Mouse (Mus musculus) C2C12 (cell line): ENCODE results near the gene Lifr. TPM values are rescaled to one million over a fixed set of nuclear protein-coding genes. Genes with fewer than 3 reads are reported as not detected.

ENCODE experiments used
- H3K27me3 ChIP-seq: one replicate; pipeline ENCODE4 v1.6.1; 2011; ENCODE audit not compliant: control insufficient read depth, insufficient read depth, insufficient read length
- H3K36me3 ChIP-seq: one replicate; pipeline ENCODE4 v1.6.1; 2011; ENCODE audit not compliant: control insufficient read depth, insufficient read depth
- H3K4me3 ChIP-seq: one replicate; pipeline ENCODE4 v1.5.1; 2011; ENCODE audit warnings: mild to moderate bottlenecking, control low read depth; ENCODE audit not compliant: poor library complexity, insufficient read depth, severe bottlenecking
- H3K79me2 ChIP-seq: one replicate; pipeline ENCODE4 v1.6.1; 2011; ENCODE audit not compliant: control insufficient read depth, insufficient read depth
- H3K79me3 ChIP-seq: one replicate; pipeline ENCODE4 v1.6.1; 2011; ENCODE audit warnings: low read depth, control low read depth
- H3ac ChIP-seq: one replicate; pipeline ENCODE3; 2011; ENCODE audit warnings: low read depth; ENCODE audit not compliant: control insufficient read depth, insufficient read length
- CEBPB ChIP-seq: IDR thresholded peaks from one replicate; pipeline ENCODE4 v1.6.1; 2011; ENCODE audit warnings: low read depth, mild to moderate bottlenecking, control low read depth, moderate library complexity
- CTCF ChIP-seq: IDR thresholded peaks from one replicate; pipeline ENCODE4 v1.5.1; 2011; ENCODE audit not compliant: control insufficient read depth, insufficient read depth, insufficient read length
- FOSL1 ChIP-seq: IDR thresholded peaks from one replicate; pipeline ENCODE4 v1.8.0; 2011; ENCODE audit warnings: mild to moderate bottlenecking, low read length; ENCODE audit not compliant: poor library complexity, insufficient read depth, severe bottlenecking
- MAX ChIP-seq: IDR thresholded peaks from one replicate; pipeline ENCODE4 v1.6.1; 2011; ENCODE audit warnings: mild to moderate bottlenecking, control low read depth
- MYOD1 ChIP-seq: IDR thresholded peaks from one replicate; pipeline ENCODE4 v1.6.1; 2011; ENCODE audit warnings: low read depth; ENCODE audit not compliant: control insufficient read depth, insufficient read length
- MYOG ChIP-seq: IDR thresholded peaks from one replicate; pipeline ENCODE4 v1.6.1; 2011; ENCODE audit not compliant: control insufficient read depth, insufficient read length; ENCODE audit errors: extremely low read depth
- USF1 ChIP-seq: IDR thresholded peaks from one replicate; pipeline ENCODE4 v1.6.1; 2011; ENCODE audit warnings: low read depth, mild to moderate bottlenecking, control low read depth, moderate library complexity
- polyA plus RNA-seq: library from polyadenylated mRNA; unstranded; fragments of >200 nt; fragmentation: generic; extraction: Trizol; gene quantifications from one replicate; pipeline ENCODE4 v1.2.1, GENCODE M21; 2012; ENCODE audit warnings: missing spikeins

Gene Lifr
- polyA plus RNA-seq, 1 experiment: 15.2 TPM

DNA sequence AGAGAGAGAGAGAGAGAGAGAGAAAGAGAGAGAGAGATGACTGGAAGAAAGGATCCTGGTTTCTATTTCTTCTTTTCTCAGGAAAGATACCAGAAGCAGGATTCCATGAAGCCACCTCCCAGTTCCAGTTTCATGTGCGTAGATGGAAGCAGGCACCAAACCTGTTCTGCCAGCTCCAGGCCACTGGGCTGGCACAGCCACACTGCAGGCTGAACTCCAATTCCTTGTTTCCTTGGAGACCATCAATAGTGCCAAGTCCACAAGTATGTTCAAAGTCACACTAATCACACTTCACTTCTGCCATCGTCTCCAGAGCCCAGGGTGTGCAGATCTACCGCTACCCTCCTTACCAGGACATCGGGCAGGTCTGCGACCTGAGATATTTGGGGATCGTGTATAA lies 15.2 kb upstream of the Lifr start:
- Histone ChIP-seq H3K79me3 (no peaks in the 10 kb centered on the region), H3K36me3 (no peaks in the 10 kb centered on the region), H3K27me3 (no peaks in the 10 kb centered on the region), H3K4me3 (no peak overlapping the region), H3ac (no peak overlapping the region), H3K79me2 (no peaks in the 10 kb centered on the region)
- TF ChIP-seq USF1: no peak
- no peak for TF ChIP-seq MAX
- no peak for TF ChIP-seq MYOG
- no peak for TF ChIP-seq FOSL1

DNA sequence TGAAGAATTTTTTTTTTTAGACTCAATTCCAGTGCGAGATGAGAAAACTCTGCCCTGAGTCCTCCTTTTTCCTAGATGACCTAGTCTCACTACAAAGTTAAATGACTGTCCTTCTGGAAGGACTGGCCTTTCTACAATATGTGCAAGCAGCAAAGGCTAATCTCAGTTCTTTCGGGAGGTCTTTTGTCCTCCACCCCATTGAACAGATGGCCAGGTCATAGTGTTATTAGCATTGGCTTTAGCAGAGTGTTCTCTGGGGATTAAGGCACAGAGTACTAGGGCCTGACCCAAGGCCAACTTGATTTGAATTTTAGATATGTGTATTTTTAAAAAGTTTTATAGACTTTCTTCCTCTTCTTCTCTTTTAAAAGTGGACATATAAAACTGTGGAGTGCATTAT lies 12.1 kb upstream of the Lifr start:
- Histone ChIP-seq H3K27me3 (no peaks in the 10 kb centered on the region), H3K79me2 (no peaks in the 10 kb centered on the region)
- TF ChIP-seq FOSL1 (no peak), CTCF (no peak), MYOG (no peak), USF1 (no peak), MAX (no peak), MYOD1 (no peak), CEBPB (no peak)

DNA sequence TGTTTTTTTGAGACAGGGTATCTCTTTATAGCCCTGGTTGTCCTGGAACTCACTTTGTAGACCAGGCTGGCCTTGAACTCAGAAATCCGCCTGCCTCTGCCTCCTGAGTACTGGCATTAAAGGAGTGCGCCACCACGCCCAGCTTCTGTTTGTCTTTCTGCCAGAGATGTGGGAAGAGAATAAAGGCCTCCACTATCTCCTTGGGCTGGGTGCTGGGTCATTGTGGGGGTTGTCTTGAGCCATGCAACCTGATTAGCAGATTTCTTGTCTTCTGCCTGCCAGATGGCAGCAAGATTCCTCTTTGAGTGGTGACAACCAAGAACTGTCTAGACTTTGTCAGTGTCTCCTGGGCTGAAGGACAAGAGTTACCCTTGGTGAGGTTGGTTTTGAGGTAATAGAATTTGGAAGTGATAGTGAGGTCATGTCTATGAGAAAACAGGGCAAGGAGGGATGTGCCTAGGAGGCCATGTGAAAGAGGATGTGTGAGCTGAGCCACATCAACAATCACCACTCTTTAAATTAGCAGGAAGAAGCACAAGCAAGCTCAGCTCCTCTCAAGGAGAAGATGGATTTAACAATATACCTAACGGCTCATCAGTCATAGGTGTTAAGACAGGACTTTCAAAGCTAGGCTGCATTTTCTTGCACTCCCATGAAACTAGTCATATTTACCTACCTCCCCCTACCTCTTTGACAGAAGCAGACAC lies 10.6 kb upstream of the Lifr start:
- Histone ChIP-seq H3K79me2 (no peaks in the 10 kb centered on the region), H3K36me3 (no peaks in the 10 kb centered on the region), H3K79me3 (no peaks in the 10 kb centered on the region), H3K27me3 (no peaks in the 10 kb centered on the region), H3ac (no peak overlapping the region), H3K4me3 (no peak overlapping the region)
- no peak for TF ChIP-seq CTCF
- TF ChIP-seq MAX: no peak
- TF ChIP-seq MYOG: no peak
- no peak for TF ChIP-seq FOSL1
- no peak for TF ChIP-seq CEBPB
- TF ChIP-seq MYOD1: no peak
- no peak for TF ChIP-seq USF1

More for the DNA sequence above, 12.1 kb upstream of the Lifr start:
- Histone ChIP-seq H3ac (no peak overlapping the region), H3K4me3 (no peak overlapping the region), H3K36me3 (no peaks in the 10 kb centered on the region), H3K79me3 (no peaks in the 10 kb centered on the region)

- H3ac ChIP-seq: no peak overlapping the region
- H3K36me3 ChIP-seq: no peaks in the 10 kb centered on the region
- no peaks in the 10 kb centered on the region for H3K27me3 ChIP-seq
- no peaks in the 10 kb centered on the region for H3K79me3 ChIP-seq
- H3K4me3 ChIP-seq: no peak overlapping the region
- no peak for TF ChIP-seq MYOD1
- TF ChIP-seq MAX: no peak
- TF ChIP-seq MYOG: no peak
- TF ChIP-seq USF1: no peak
- TF ChIP-seq CTCF: no peak
- H3K79me2 ChIP-seq: no peaks in the 10 kb centered on the region
These were observed 9.3 kb upstream of the Lifr start for GRCm38 (mm10) chr15:7080916-7081626.

DNA sequence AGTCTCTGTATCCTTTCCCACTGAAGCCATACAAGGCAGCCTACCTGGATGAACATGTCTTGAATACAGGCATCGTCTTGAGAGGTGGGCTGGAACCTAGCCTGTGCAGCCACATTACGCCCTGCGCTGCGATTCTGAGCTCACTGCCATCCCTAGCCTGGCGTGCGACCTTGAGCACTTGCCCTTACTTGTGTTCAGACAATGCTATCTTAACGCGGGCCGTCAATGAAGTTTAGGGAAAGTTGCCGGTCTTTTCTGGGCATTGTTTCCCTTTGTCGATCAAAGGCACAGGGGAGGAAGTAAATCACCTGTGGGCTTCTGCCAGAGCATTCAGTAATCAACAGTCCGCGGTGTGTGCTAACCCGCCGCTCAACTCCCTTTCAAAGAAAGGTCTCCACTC lies 8.6 kb upstream of the Lifr start:
- Histone ChIP-seq H3K36me3 (no peaks in the 10 kb centered on the region), H3K79me2 (no peaks in the 10 kb centered on the region), H3ac (no peak overlapping the region), H3K79me3 (no peaks in the 10 kb centered on the region), H3K4me3 (no peak overlapping the region), H3K27me3 (no peaks in the 10 kb centered on the region)
- no peak for TF ChIP-seq CEBPB
- no peak for TF ChIP-seq FOSL1
- TF ChIP-seq MAX: no peak
- no peak for TF ChIP-seq USF1

- no peaks in the 10 kb centered on the region for H3K36me3 ChIP-seq
- H3K79me3 ChIP-seq: no peaks in the 10 kb centered on the region
- TF ChIP-seq FOSL1 (no peak), MYOD1 (no peak), MAX (no peak), MYOG (no peak), USF1 (no peak), CTCF (no peak), CEBPB (no peak)
- H3ac ChIP-seq: no peak overlapping the region
- H3K4me3 ChIP-seq: no peak overlapping the region
- no peaks in the 10 kb centered on the region for H3K79me2 ChIP-seq
- H3K27me3 ChIP-seq: no peaks in the 10 kb centered on the region
These were observed 7.5 kb upstream of the Lifr start for GRCm38 (mm10) chr15:7082901-7083300.
